Mouse (Mus musculus) adrenal gland, postnatal 14 days (tissue): ENCODE measurements around the gene Ppfia3. TPM values are rescaled to one million over a fixed set of nuclear protein-coding genes. Genes with fewer than 3 reads are reported as not detected.
A peak's percentile ranks its signal among the peaks of the same experiment; 100 is the strongest.

Experiments used
- DNase-seq: peaks from one replicate; pipeline ENCODE4 v3.0.0; 2021; ENCODE audit warnings: mixed read lengths
- total RNA-seq: library from RNA; stranded (reverse); gene quantifications from 2 replicates; pipeline ENCODE4 v1.2.3, GENCODE M21; 2021

The Ppfia3 gene
- total RNA-seq, 1 experiment from 2014 or later, result 2.1 TPM

GRCm38 (mm10) chr7:45312686-45313453 is 53.9 kb downstream of the Ppfia3 start:
- DNase-seq, result peak; percentile 29

- peak; percentile 53 for DNase-seq
Observed at GRCm38 (mm10) chr7:45312023-45312422, 54.8 kb downstream of the Ppfia3 start.

GRCm38 (mm10) chr7:45309455-45309854 is 57.4 kb downstream of the Ppfia3 start:
- DNase-seq, result peak; percentile 79

- no peak for DNase-seq
Observed at GRCm38 (mm10) chr7:45308551-45309240, 58.1 kb downstream of the Ppfia3 start.

GRCm38 (mm10) chr7:45305275-45305674 is 61.5 kb downstream of the Ppfia3 start:
- DNase-seq, result peak; percentile 87

- DNase-seq, result no peak
Observed at GRCm38 (mm10) chr7:45304869-45305268, 62.0 kb downstream of the Ppfia3 start.

- peak; percentile 22 for DNase-seq
Observed at GRCm38 (mm10) chr7:45302626-45303025, 64.2 kb downstream of the Ppfia3 start.

- DNase-seq, result peak; percentile 82
Observed at GRCm38 (mm10) chr7:45300270-45300669, 66.5 kb downstream of the Ppfia3 start.

- DNase-seq, result peak; percentile 50
Observed at GRCm38 (mm10) chr7:45299752-45300151, 67.1 kb downstream of the Ppfia3 start.

GRCm38 (mm10) chr7:45297563-45297962 is 69.3 kb downstream of the Ppfia3 start:
- peak; percentile 20 for DNase-seq

GRCm38 (mm10) chr7:45296626-45297025 is 70.2 kb downstream of the Ppfia3 start:
- peak; percentile 33 for DNase-seq

Other genes starting within 250 kb of the Ppfia3 start
- gene Rps11, start 242.6 kb downstream of the Ppfia3 start, total RNA-seq, result 1,189 and 1,386 TPM in 2 replicates
- gene Rpl13a, start 238.3 kb downstream of the Ppfia3 start, total RNA-seq, result 1,693 and 2,079 TPM in 2 replicates
- gene Gm45713, start 230.8 kb downstream of the Ppfia3 start, total RNA-seq, result not detected in 2 replicates
- 13.3 and 25.0 TPM in 2 replicates for gene Flt3l, start 230.6 kb downstream of the Ppfia3 start, total RNA-seq
- gene Pih1d1, start 212.7 kb downstream of the Ppfia3 start, total RNA-seq, result 55.6 and 58.5 TPM in 2 replicates
- 59.8 and 59.9 TPM in 2 replicates for gene Aldh16a1, start 212.4 kb downstream of the Ppfia3 start, total RNA-seq
- gene Slc17a7, start 203.1 kb downstream of the Ppfia3 start, total RNA-seq, result 0.22 and 0.79 TPM in 2 replicates
- not detected in 2 replicates for gene Gfy, start 187.4 kb downstream of the Ppfia3 start, total RNA-seq
- not detected in 2 replicates for gene Pth2, start 186.0 kb downstream of the Ppfia3 start, total RNA-seq
- 0.22 and 0.23 TPM in 2 replicates for gene Ccdc155, start 162.1 kb downstream of the Ppfia3 start, total RNA-seq
- 0.98 TPM in 1 of 2 replicates, not detected in the other for gene Dkkl1, start 154.9 kb downstream of the Ppfia3 start, total RNA-seq
- 17.8 and 19.2 TPM in 2 replicates for gene Tead2, start 151.3 kb downstream of the Ppfia3 start, total RNA-seq
- gene Cd37, start 127.9 kb downstream of the Ppfia3 start, total RNA-seq, result 7.3 and 40.7 TPM in 2 replicates
- not detected in 2 replicates for gene Slc6a16, start 125.9 kb downstream of the Ppfia3 start, total RNA-seq
- not detected in 2 replicates for gene Slc6a21, start 89.5 kb downstream of the Ppfia3 start, total RNA-seq
- 13.5 and 15.1 TPM in 2 replicates for gene Trpm4, start 33.2 kb downstream of the Ppfia3 start, total RNA-seq
- gene Hrc, start 31.7 kb downstream of the Ppfia3 start, total RNA-seq, result 0.15 and 0.45 TPM in 2 replicates
- gene Lin7b, start 3.6 kb upstream of the Ppfia3 start, total RNA-seq, result 1.2 and 1.4 TPM in 2 replicates
- gene Snrnp70, start 28.7 kb upstream of the Ppfia3 start, total RNA-seq, result 265 and 280 TPM in 2 replicates
- not detected in 2 replicates for gene Kcna7, start 38.6 kb upstream of the Ppfia3 start, total RNA-seq
- gene Ntf5, start 46.7 kb upstream of the Ppfia3 start, total RNA-seq, result not detected in 2 replicates
- gene Lhb, start 53.8 kb upstream of the Ppfia3 start, total RNA-seq, result not detected in 2 replicates
- 55.4 and 62.8 TPM in 2 replicates for gene Gys1, start 67.8 kb upstream of the Ppfia3 start, total RNA-seq
- 55.5 and 62.8 TPM in 2 replicates for gene Ruvbl2, start 71.1 kb upstream of the Ppfia3 start, total RNA-seq
- 638 and 688 TPM in 2 replicates for gene Ftl1, start 92.9 kb upstream of the Ppfia3 start, total RNA-seq
- 54.4 and 60.0 TPM in 2 replicates for gene Bax, start 99.9 kb upstream of the Ppfia3 start, total RNA-seq
- gene Tulp2, start 114.9 kb upstream of the Ppfia3 start, total RNA-seq, result 0.49 and 1.1 TPM in 2 replicates
- 24.6 and 31.2 TPM in 2 replicates for gene Gm45808, start 119.8 kb upstream of the Ppfia3 start, total RNA-seq
- gene Dhdh, start 121.8 kb upstream of the Ppfia3 start, total RNA-seq, result 46.8 and 54.1 TPM in 2 replicates
- 199 and 204 TPM in 2 replicates for gene Nucb1, start 143.4 kb upstream of the Ppfia3 start, total RNA-seq
- gene Ppp1r15a, start 159.2 kb upstream of the Ppfia3 start, total RNA-seq, result 37.3 and 55.7 TPM in 2 replicates
- 3.8 and 6.5 TPM in 2 replicates for gene Plekha4, start 159.3 kb upstream of the Ppfia3 start, total RNA-seq
- gene Hsd17b14, start 187.9 kb upstream of the Ppfia3 start, total RNA-seq, result 0.67 and 1.2 TPM in 2 replicates
- gene Bcat2, start 203.1 kb upstream of the Ppfia3 start, total RNA-seq, result 149 and 151 TPM in 2 replicates
- 0.37 TPM in 1 of 2 replicates, not detected in the other for gene Fgf21, start 248.5 kb upstream of the Ppfia3 start, total RNA-seq